Mouse (Mus musculus) hindbrain, postnatal 0 days (tissue): ENCODE data around the gene Spock1. TPM values are rescaled to one million over a fixed set of nuclear protein-coding genes. Genes with fewer than 3 reads are reported as not detected.

Source experiments
- ATAC-seq: fragments of 200-750 bp; cut with Nextera tagmentation; 2 replicates; pipeline ENCODE4 v1.8.0; 2017; ENCODE audit warnings: mild to moderate bottlenecking, moderate TSS enrichment, moderate library complexity
- DNase-seq: peaks from one replicate; pipeline ENCODE4 v3.0.0-alpha.2; 2015; ENCODE audit warnings: low spot score
- H3K27ac ChIP-seq: fragments of 300-500 bp; sonication (generic); 2 replicates; pipeline ENCODE4 v1.5.1; 2014; ENCODE audit warnings: mild to moderate bottlenecking
- H3K27me3 ChIP-seq: fragments of 300-500 bp; sonication (generic); 2 replicates; pipeline ENCODE4 v1.6.1; 2014; ENCODE audit warnings: low read length, mixed read lengths; ENCODE audit not compliant: insufficient read depth
- H3K36me3 ChIP-seq: fragments of 300-500 bp; sonication (generic); 2 replicates; pipeline ENCODE4 v1.6.1; 2014; ENCODE audit warnings: low read length, mixed read lengths; ENCODE audit not compliant: insufficient read depth
- H3K4me1 ChIP-seq: fragments of 300-500 bp; sonication (generic); 2 replicates; pipeline ENCODE4 v1.6.1; 2014; ENCODE audit warnings: antibody characterized with exemption, low read length, mixed read lengths; ENCODE audit not compliant: insufficient read depth
- H3K4me2 ChIP-seq: fragments of 300-500 bp; sonication (generic); 2 replicates; pipeline ENCODE4 v1.6.1; 2014; ENCODE audit warnings: low read depth, mild to moderate bottlenecking, low read length, moderate library complexity, mixed read lengths
- H3K4me3 ChIP-seq: fragments of 300-500 bp; sonication (generic); 2 replicates; pipeline ENCODE4 v1.5.1; 2014; ENCODE audit warnings: low read length
- H3K9ac ChIP-seq: fragments of 300-500 bp; sonication (generic); replicated peaks from 2 replicates; pipeline ENCODE4 v1.6.1; 2014; ENCODE audit warnings: mild to moderate bottlenecking, low read length, moderate library complexity, mixed read lengths
- H3K9me3 ChIP-seq: fragments of 300-500 bp; sonication (generic); 2 replicates; pipeline ENCODE4 v1.6.1; 2016; ENCODE audit warnings: low read length, mixed read lengths
- CTCF ChIP-seq: IDR thresholded peaks from 2 replicates; pipeline ENCODE4 v1.5.1; 2016; ENCODE audit warnings: antibody characterized with exemption, control low read depth, low read depth
- WGBS: fragments of 180-500 bp; shearing (Covaris S2); extraction: QIAGEN DNeasy Blood & Tissue Kit; methylation state at CpG from one replicate; pipeline ENCODE4 v1.1.7; 2014; 5-methylcytosine and 5-hydroxymethylcytosine counted together
- polyA plus RNA-seq: library from polyadenylated mRNA; unstranded; fragments of >200 nt; fragmentation: Nextera tagmentation; extraction: Ambion mirVana; gene quantifications from 2 replicates; pipeline ENCODE4 v1.2.1, GENCODE M21; 2015
- total RNA-seq: library from RNA; depleted of rRNA; stranded (reverse); fragments of >200 nt; gene quantifications from 2 replicates; pipeline ENCODE4 v1.2.3, GENCODE M21; 2014

Spock1 gene
- total and polyA plus RNA-seq, 2 experiments from 2014 or later, result 80.3 to 118 TPM

DNA sequence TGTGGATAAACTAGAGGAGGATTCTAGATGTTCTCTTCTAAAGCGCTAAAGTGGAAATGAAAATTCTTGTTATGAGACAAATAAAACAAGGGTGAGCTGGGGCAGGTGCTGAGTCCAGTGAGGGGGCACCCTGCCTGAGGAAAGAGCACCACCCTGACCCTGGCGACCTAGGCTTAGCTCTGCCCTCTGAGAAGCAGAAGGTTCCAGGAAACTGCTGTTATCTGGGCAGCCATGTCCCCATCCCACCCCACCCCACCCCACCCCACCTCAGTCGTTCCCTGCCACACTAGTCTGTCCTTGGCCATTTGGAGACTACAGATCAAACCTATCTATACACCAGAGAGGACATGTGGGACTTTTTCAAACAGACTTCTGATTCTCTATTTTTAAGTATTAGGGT is 235.4 kb downstream of the Spock1 start:
- H3K27me3 ChIP-seq, result peaks cover 3% of the 10 kb centered on the region; the same call in 1 of the 2 replicates
- no peak for DNase-seq
- 76% methylated on average over 3 of the region's 3 CpGs for WGBS
- H3K9me3 ChIP-seq, result no peaks in the 10 kb centered on the region
- H3K4me3 ChIP-seq, result no peak overlapping the region
- no peaks in the 10 kb centered on the region for H3K4me1 ChIP-seq
- H3K9ac ChIP-seq, result no peak overlapping the region
- TF ChIP-seq CTCF, result no peak
- no peak overlapping the region for H3K27ac ChIP-seq
- no peak overlapping the region for H3K4me2 ChIP-seq
- no peak for ATAC-seq
- H3K36me3 ChIP-seq, result no peaks in the 10 kb centered on the region

DNA sequence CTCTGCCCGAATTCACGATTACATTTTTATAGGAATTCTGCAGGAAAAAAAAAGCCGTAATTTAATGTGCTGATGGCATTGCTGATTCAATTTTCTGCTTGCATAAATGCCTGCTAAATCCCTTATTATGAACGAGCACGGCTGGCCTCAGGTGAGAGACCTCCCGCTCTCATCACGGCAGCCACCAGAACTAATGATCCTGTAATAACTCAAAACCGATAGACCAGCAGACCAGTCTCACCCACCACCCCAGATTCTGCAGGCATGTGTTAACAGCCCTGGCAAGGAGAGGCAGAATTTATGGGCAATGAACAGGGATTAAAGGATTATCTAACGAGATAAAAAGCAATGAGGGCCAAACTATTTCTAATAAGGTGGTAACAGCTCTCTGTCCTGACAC is 236.2 kb downstream of the Spock1 start:
- no peak for ATAC-seq
- WGBS, result 47% methylated on average over 9 of the region's 9 CpGs
- Histone ChIP-seq H3K4me2 (no peak overlapping the region), H3K9me3 (no peaks in the 10 kb centered on the region), H3K27ac (no peak overlapping the region), H3K4me3 (no peak overlapping the region), H3K36me3 (no peaks in the 10 kb centered on the region), H3K27me3 (peaks cover 3% of the 10 kb centered on the region; the same call in 1 of the 2 replicates), H3K9ac (no peak overlapping the region), H3K4me1 (no peaks in the 10 kb centered on the region)
- peak; percentile 26 for DNase-seq
- no peak for TF ChIP-seq CTCF

GRCm38 (mm10) chr13:57671322-57671721 is 236.8 kb downstream of the Spock1 start:
- WGBS, result 72% methylated on average over 5 of the region's 5 CpGs

GRCm38 (mm10) chr13:57667621-57668020 is 240.5 kb downstream of the Spock1 start:
- Histone ChIP-seq H3K9ac (no peak overlapping the region), H3K4me3 (no peak overlapping the region), H3K4me2 (no peak overlapping the region), H3K36me3 (no peaks in the 10 kb centered on the region), H3K27ac (no peak overlapping the region), H3K9me3 (no peaks in the 10 kb centered on the region), H3K27me3 (no peaks in the 10 kb centered on the region), H3K4me1 (no peaks in the 10 kb centered on the region)
- ATAC-seq, result no peak
- DNase-seq, result no peak
- WGBS, result 73% methylated on average over 3 of the region's 3 CpGs
- no peak for TF ChIP-seq CTCF

More at GRCm38 (mm10) chr13:57671322-57671721, 236.8 kb downstream of the Spock1 start:
- Histone ChIP-seq H3K9ac (no peak overlapping the region), H3K27ac (no peak overlapping the region), H3K4me3 (no peak overlapping the region), H3K27me3 (peaks cover 3% of the 10 kb centered on the region; the same call in 1 of the 2 replicates), H3K9me3 (no peaks in the 10 kb centered on the region), H3K4me1 (no peaks in the 10 kb centered on the region), H3K4me2 (no peak overlapping the region), H3K36me3 (no peaks in the 10 kb centered on the region)
- DNase-seq, result no peak
- no peak for TF ChIP-seq CTCF
- ATAC-seq, result no peak

- Histone ChIP-seq H3K9ac (no peak overlapping the region), H3K9me3 (no peaks in the 10 kb centered on the region), H3K36me3 (no peaks in the 10 kb centered on the region), H3K27ac (no peak overlapping the region), H3K4me3 (no peak overlapping the region), H3K4me2 (no peak overlapping the region), H3K4me1 (no peaks in the 10 kb centered on the region), H3K27me3 (no peaks in the 10 kb centered on the region)
- 46% methylated on average over 9 of the region's 9 CpGs for WGBS
- TF ChIP-seq CTCF, result no peak
- DNase-seq (peak; percentile 35), ATAC-seq (no peak)
Observed at GRCm38 (mm10) chr13:57666173-57666842, 241.8 kb downstream of the Spock1 start.

GRCm38 (mm10) chr13:57662554-57662953 is 245.6 kb downstream of the Spock1 start:
- Histone ChIP-seq H3K9me3 (no peaks in the 10 kb centered on the region), H3K9ac (no peak overlapping the region), H3K4me3 (no peak overlapping the region), H3K4me2 (no peak overlapping the region), H3K36me3 (no peaks in the 10 kb centered on the region), H3K27ac (no peak overlapping the region), H3K4me1 (no peaks in the 10 kb centered on the region), H3K27me3 (no peaks in the 10 kb centered on the region)
- DNase-seq, result no peak
- no peak for TF ChIP-seq CTCF
- WGBS, result 76% methylated on average over 4 of the region's 4 CpGs
- no peak for ATAC-seq

DNA sequence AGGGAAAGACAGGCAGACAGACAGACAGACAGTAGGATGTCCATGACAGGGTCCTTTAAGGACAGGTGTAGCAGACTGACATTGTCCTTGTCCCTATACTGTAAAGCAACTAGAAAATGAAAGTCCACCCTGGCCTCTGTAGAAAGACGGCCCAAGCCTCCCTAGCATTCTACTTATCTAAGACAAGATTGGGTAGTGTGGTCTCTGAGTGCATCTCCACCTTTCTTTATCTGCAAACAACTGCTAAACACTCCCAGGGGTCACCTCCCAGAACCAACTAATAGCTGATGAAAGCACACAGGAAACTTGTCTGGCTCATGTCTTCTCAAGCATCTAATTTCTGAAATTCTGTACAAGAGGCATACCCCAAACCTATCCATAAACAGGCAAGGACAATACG is 247.6 kb downstream of the Spock1 start:
- H3K4me2 ChIP-seq, result no peak overlapping the region
- H3K9ac ChIP-seq, result no peak overlapping the region
- no peaks in the 10 kb centered on the region for H3K9me3 ChIP-seq
- H3K4me1 ChIP-seq, result no peaks in the 10 kb centered on the region
- DNase-seq (no peak), ATAC-seq (no peak)
- no peaks in the 10 kb centered on the region for H3K36me3 ChIP-seq
- H3K27me3 ChIP-seq, result no peaks in the 10 kb centered on the region
- no peak overlapping the region for H3K27ac ChIP-seq
- no peak for TF ChIP-seq CTCF
- H3K4me3 ChIP-seq, result no peak overlapping the region
- WGBS, result 94% methylated on average over 2 of the region's 2 CpGs
